Mouse (Mus musculus) ES-E14 (cell line): ENCODE data around the gene Ccdc153.

ENCODE experiments used
- HCFC1 ChIP-seq: IDR thresholded peaks from 2 replicates; pipeline ENCODE4 v1.6.1; 2012; ENCODE audit warnings: low read length, inconsistent platforms, borderline replicate concordance; ENCODE audit not compliant: insufficient read depth
- ZC3H11A ChIP-seq: IDR thresholded peaks from 2 replicates; pipeline ENCODE4 v1.6.1; 2012; ENCODE audit warnings: low read depth, mild to moderate bottlenecking, inconsistent platforms, low read length, borderline replicate concordance

- TF ChIP-seq ZC3H11A (no peak), HCFC1 (no peak)
Observed at GRCm38 (mm10) chr9:44247907-44248306, 7.4 kb downstream of the Ccdc153 start.
